Mouse (Mus musculus) heart, embryonic 13.5 days (tissue): Measurements from ENCODE around the gene Il12rb1. TPM values are rescaled to one million over a fixed set of nuclear protein-coding genes. Genes with fewer than 3 reads are reported as not detected.
A peak's percentile ranks its signal among the peaks of the same experiment; 100 is the strongest.

Experiments
- ATAC-seq: fragments of 200-750 bp; cut with Nextera tagmentation; 2 replicates; pipeline ENCODE4 v1.8.0; 2017; ENCODE audit warnings: moderate TSS enrichment; ENCODE audit not compliant: insufficient number of reproducible peaks, low FRiP score, low TSS enrichment; ENCODE audit errors: extremely low read depth
- H3K27ac ChIP-seq: fragments of 300-500 bp; sonication (generic); replicated peaks from 2 replicates; pipeline ENCODE4 v1.5.1; 2015; ENCODE audit warnings: moderate library complexity, mild to moderate bottlenecking, inconsistent platforms
- H3K27me3 ChIP-seq: fragments of 300-500 bp; sonication (generic); replicated peaks from 2 replicates; pipeline ENCODE4 v1.6.1; 2015; ENCODE audit warnings: mild to moderate bottlenecking, inconsistent platforms
- H3K36me3 ChIP-seq: fragments of 300-500 bp; sonication (generic); 2 replicates; pipeline ENCODE4 v1.6.1; 2015; ENCODE audit warnings: mild to moderate bottlenecking, inconsistent platforms
- H3K4me1 ChIP-seq: fragments of 300-500 bp; sonication (generic); 2 replicates; pipeline ENCODE4 v1.6.1; 2015; ENCODE audit warnings: inconsistent platforms
- H3K4me2 ChIP-seq: fragments of 300-500 bp; sonication (generic); 2 replicates; pipeline ENCODE4 v1.6.1; 2015; ENCODE audit warnings: inconsistent platforms, mild to moderate bottlenecking, moderate library complexity
- H3K4me3 ChIP-seq: fragments of 300-500 bp; sonication (generic); 2 replicates; pipeline ENCODE4 v1.5.1; 2015; ENCODE audit warnings: moderate library complexity, mild to moderate bottlenecking, inconsistent platforms
- H3K9ac ChIP-seq: fragments of 300-500 bp; sonication (generic); 2 replicates; pipeline ENCODE4 v1.6.1; 2015; ENCODE audit warnings: inconsistent platforms, mild to moderate bottlenecking, moderate library complexity
- H3K9me3 ChIP-seq: fragments of 300-500 bp; sonication (generic); 2 replicates; pipeline ENCODE4 v1.6.1; 2016; ENCODE audit warnings: inconsistent platforms
- WGBS: fragments of 180-500 bp; shearing (Covaris S2); methylation state at CpG from one replicate; pipeline ENCODE4 v1.1.7; 2015; ENCODE audit warnings: mixed read lengths; 5-methylcytosine and 5-hydroxymethylcytosine counted together
- polyA plus RNA-seq: library from polyadenylated mRNA; unstranded; fragments of >200 nt; fragmentation: Nextera tagmentation; extraction: Ambion mirVana; gene quantifications from 2 replicates; pipeline ENCODE4 v1.2.1, GENCODE M21; 2015

The Il12rb1 gene
- polyA plus RNA-seq, 1 experiment from 2014 or later: not detected

DNA sequence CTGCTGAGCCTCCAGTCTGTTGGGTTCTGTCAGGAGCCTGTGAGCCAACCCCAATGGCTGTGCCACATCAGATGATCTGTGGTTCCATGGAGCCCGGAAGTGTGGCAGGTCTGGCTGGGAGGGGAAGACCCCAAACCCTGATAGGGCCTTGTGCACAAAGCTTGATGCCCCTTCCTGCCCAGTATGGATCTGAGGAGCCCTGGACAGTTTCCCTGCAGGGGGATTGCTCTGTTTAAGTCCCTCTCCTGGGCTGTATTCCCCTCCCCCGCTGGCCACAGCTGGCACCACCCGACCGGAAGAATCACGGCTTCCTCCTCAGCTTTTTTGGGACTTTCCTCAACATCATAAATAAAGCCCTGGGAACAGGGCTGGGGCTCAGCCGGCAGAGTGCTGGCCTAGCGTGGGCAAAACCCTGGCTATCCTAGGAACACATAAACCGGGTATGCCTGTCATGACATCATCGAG lies 24.8 kb downstream of the Il12rb1 start:
- Histone ChIP-seq H3K4me1 (peaks cover 9% of the 10 kb centered on the region), H3K9ac (0 out of 2 replicates have a peak overlapping the region, but pooled peaks have one; percentile 1), H3K4me2 (no peak overlapping the region), H3K36me3 (peaks cover 18% of the 10 kb centered on the region; the same call in 1 of the 2 replicates), H3K27ac (no peak overlapping the region), H3K9me3 (no peaks in the 10 kb centered on the region), H3K27me3 (no peaks in the 10 kb centered on the region), H3K4me3 (no peak overlapping the region)
- 46% methylated on average over 9 of the region's 9 CpGs for WGBS
- ATAC-seq: no peak

DNA sequence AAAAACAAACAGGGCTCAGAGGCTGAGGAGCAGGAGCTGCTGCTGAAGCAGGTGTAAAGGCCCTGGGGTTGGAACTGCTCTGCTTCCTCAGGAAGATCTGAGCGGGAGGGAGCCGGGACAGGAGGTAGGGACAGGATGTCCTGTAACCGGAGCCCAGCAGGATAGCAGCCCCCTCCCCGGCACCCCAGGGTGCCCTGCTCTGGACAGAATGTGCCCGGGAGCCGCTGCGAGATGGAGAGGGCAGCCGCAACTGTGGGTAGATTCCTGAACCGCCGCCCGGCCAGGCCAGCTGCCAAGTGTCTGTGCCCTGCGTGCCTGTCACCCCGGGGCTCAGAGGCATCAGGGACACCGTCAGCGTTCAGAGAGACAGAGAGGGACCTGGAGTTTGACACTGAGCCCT lies 25.3 kb downstream of the Il12rb1 start:
- Histone ChIP-seq H3K36me3 (peaks cover 18% of the 10 kb centered on the region; the same call in 1 of the 2 replicates), H3K4me3 (no peak overlapping the region), H3K9ac (0 out of 2 replicates have a peak overlapping the region, but pooled peaks have one; percentile 1), H3K4me2 (no peak overlapping the region), H3K27me3 (no peaks in the 10 kb centered on the region), H3K9me3 (no peaks in the 10 kb centered on the region), H3K4me1 (peaks cover 11% of the 10 kb centered on the region), H3K27ac (no peak overlapping the region)
- WGBS: 29% methylated on average over 15 of the region's 15 CpGs
- ATAC-seq: no peak

DNA sequence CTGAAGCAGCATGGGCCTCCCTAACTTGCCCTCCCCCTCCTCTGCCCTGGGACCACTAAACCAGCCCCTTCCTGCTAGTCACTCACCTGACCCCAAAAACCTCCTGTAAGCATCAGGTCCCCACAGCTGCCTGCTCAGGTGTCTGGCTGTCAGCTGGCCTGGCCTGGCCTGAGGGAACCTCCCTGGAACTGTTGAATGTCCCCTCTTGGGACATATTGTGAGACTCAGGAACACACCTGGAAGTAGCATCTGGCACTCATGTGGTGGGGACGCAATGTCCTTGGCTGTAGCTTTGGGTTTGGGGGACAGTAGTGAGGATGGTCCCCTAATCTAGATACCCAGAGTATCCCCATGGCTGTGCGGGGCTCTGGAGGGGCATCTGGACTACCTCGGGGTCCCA lies 25.8 kb downstream of the Il12rb1 start:
- no peak overlapping the region for H3K27ac ChIP-seq
- ATAC-seq: no peak
- H3K4me1 ChIP-seq: peaks cover 14% of the 10 kb centered on the region
- H3K4me2 ChIP-seq: no peak overlapping the region
- H3K36me3 ChIP-seq: peaks cover 18% of the 10 kb centered on the region; the same call in 1 of the 2 replicates
- H3K27me3 ChIP-seq: no peaks in the 10 kb centered on the region
- peak overlapping the region; percentile 5; the same call in 1 of the 2 replicates for H3K9ac ChIP-seq
- no peaks in the 10 kb centered on the region for H3K9me3 ChIP-seq
- H3K4me3 ChIP-seq: no peak overlapping the region
- 91% methylated on average over 3 of the region's 3 CpGs for WGBS

DNA sequence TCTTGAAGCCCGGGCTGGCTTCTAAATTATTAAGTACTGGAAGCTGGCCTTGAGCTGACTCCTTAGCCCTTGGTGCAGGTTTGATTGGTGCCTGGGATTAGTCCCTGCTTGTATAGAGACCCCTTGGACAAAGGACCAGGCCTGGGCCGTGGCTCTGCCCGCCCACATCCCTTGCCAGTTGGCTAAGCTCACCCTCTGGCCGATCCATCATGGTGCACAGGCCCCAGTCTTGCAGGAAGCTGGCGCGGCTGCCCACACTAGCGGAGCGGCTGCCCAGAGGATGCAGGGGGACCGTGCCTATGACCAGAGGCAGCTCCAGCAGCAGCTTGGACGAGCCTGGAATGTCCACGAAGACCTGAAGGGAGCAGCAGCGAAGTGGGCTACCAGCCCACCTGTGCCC lies 28.4 kb downstream of the Il12rb1 start:
- Histone ChIP-seq H3K9me3 (no peaks in the 10 kb centered on the region), H3K4me3 (no peak overlapping the region), H3K4me2 (no peak overlapping the region), H3K4me1 (peaks cover 28% of the 10 kb centered on the region), H3K9ac (no peak overlapping the region), H3K27ac (no peak overlapping the region), H3K27me3 (peaks cover 2% of the 10 kb centered on the region; the same call in 1 of the 2 replicates), H3K36me3 (peaks cover 18% of the 10 kb centered on the region; the same call in 1 of the 2 replicates)
- 87% methylated on average over 12 of the region's 12 CpGs for WGBS
- ATAC-seq: no peak

DNA sequence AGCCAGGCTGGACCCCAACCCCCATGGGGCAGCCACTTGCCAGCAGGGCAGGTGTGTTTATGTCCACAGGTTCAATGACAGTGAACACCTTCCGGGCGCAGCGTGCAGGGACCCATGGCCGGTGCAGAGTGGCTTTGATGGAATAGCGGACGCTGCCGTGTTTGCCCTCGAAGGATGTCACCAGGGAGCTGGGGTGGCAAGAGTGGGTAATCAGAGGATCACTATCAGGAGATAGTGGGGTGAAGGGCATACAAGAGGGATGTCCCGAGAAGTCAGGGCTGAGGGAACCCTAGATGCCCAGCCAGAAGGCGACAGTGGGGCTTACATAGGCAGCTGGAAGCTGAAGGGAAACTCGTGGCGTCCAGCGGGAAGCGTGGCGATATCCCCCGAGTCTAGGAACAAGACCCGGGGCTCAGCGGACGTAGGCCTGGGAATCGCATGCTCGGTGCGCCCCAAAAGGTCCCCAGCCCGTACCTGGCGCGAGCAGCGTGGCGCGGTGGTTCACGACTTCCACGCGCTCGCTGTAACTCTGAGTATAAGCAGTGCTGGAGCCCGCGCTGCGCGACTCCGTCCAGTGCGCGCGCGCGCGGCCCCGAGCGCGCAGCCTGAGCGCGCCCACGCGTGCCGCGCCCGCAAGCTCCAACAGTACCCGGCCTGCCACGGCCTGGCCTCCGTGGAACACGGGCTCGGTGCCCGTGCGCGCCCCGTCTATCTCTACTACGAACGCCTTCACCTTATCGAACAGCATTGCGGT lies 30.6 kb downstream of the Il12rb1 start:
- 2% methylated on average over 66 of the region's 66 CpGs for WGBS
- peaks cover 18% of the 10 kb centered on the region; the same call in 1 of the 2 replicates for H3K36me3 ChIP-seq
- peak overlapping the region; percentile 84 for H3K27ac ChIP-seq
- peak overlapping the region; percentile 82 for H3K4me3 ChIP-seq
- peak overlapping the region; percentile 94 for H3K4me2 ChIP-seq
- peaks cover 22% of the 10 kb centered on the region for H3K4me1 ChIP-seq
- H3K9me3 ChIP-seq: no peaks in the 10 kb centered on the region
- H3K27me3 ChIP-seq: peaks cover 24% of the 10 kb centered on the region
- no peak for ATAC-seq
- peak overlapping the region; percentile 89 for H3K9ac ChIP-seq

DNA sequence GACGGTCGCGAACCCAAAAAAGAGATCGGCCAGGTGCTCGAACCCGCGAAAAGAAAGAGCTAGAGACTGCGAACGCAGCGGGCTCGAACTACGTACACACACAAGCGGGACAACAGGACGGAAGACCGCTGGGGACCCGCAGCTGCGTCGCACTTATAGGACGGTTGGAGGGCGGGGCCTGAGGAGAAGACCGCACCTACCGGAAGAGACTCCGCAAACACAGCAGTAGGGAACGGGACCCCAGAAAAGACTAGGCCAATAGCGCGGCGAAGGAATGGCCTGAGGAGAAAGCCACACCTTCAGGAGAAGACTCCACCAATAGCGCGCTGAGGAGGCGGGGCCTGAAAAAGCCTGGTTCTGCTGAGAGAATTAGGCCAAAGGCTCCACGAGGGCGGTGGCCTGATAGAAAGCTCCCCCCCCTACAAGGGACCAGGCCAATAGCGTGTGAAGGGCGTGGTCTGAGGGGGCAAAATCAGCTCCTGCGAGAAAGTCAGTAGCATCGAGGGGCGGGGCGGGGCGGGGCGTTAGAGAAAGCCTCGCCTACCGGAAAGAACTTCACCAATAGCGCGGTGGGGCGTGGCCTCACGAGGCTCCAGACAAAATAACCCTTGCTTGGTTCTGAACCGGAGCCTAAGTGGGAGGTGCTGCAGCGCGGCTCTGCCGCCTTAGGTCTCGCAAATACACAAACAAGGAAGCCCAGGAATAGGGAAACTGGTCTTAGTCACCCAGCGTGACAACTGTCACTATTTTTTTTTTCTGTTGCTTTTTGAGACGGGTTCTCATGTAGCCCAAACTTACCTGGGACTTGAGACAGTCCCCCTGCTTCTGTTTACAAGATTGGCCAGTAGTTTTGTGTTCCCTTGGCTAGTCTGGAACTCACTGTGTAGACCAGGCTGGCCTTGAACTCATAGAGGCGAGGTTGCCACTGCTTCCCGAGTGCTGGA lies 31.4 kb downstream of the Il12rb1 start, which contains the start of gene Arrdc2:
Gene Arrdc2, minus strand, starts transcription at position 313 of the 944 bp plus-strand sequence.
- peaks cover 15% of the 10 kb centered on the region; the same call in 1 of the 2 replicates for H3K36me3 ChIP-seq
- peak within 1 kb of the TSS; percentile 89 for H3K9ac ChIP-seq
- H3K4me3 ChIP-seq: peak within 1 kb of the TSS; percentile 82
- peak within 1 kb of the TSS; percentile 94 for H3K4me2 ChIP-seq
- peak; percentile 94 for ATAC-seq
- peak within 1 kb of the TSS; percentile 84 for H3K27ac ChIP-seq
- WGBS: 2% methylated on average over 55 of the region's 55 CpGs
- H3K27me3 ChIP-seq: peaks cover 27% of the 10 kb centered on the region
- peaks cover 20% of the 10 kb centered on the region for H3K4me1 ChIP-seq
- H3K9me3 ChIP-seq: no peaks in the 10 kb centered on the region

DNA sequence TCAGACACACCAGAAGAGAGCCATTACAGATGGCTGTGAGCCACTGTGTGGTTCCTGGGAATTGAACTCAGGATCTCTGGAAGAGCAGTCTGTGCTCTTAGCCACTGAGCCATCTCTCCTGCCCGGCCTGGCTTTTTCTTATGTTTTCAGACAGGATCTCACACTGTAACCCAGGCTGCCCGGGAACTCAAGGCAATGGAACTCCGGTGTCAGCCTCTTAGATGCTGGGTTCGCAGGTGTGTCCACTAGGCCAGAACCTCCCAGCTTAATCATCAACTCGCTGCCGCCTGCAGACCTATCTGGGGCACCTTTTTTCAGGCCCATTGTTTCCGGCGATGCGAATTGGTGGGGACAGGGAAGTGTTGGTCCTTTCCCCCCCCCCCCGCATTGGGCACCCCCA lies 32.3 kb downstream of the Il12rb1 start:
- no peak for ATAC-seq
- Histone ChIP-seq H3K4me3 (no peak overlapping the region), H3K9ac (no peak overlapping the region), H3K4me2 (peak overlapping the region; percentile 94), H3K9me3 (no peaks in the 10 kb centered on the region), H3K27me3 (peaks cover 27% of the 10 kb centered on the region), H3K27ac (peak overlapping the region; percentile 60), H3K36me3 (peaks cover 5% of the 10 kb centered on the region; the same call in 1 of the 2 replicates), H3K4me1 (peaks cover 20% of the 10 kb centered on the region)
- WGBS: 49% methylated on average over 10 of the region's 10 CpGs

DNA sequence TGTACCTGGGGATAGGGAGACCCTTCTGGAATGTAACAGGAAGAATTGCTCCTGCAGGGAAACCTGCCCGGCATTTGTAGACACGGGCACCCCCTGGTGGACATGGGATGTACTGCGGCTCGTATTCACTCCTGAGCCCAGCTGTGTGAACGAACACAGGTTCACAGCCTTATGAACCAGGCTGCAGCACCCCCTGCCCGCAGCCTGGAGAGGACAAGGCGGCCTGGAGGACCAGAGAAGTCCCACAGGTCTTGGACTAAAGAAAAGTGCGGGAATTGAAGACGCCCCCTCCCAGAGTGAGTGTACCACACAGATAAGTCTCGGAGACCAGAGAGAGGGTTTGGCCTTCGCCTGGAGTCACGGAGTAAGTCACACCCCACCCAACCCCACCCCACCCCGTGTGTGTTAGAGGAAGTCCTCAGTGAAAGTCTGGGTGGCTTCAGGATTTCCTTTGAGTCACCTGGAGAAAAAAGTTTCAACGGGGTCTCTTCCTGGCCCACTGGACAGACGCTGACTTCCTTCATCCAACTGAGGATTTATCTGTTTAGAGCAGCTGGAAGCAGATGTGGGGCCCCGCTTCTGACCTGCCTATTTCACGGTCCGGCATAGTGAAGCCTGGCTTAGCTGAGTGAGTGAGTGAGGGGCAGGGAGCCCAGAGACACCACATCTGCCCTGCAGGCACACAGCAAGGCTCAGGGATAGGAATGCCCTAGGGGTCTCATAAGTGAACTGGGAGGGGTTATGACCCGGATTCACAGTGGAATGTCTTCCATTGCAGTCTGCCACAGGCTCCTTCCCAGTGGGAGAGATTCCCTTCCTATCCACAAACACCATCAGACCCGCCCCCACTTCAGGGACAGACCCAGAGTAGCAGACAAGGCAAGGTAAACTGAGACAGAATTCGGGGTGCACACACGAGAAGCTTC lies 33.2 kb downstream of the Il12rb1 start:
- Histone ChIP-seq H3K4me1 (peaks cover 20% of the 10 kb centered on the region), H3K9ac (peak overlapping the region; percentile 48; the same call in 1 of the 2 replicates), H3K27me3 (peaks cover 33% of the 10 kb centered on the region), H3K4me2 (peak overlapping the region; percentile 94), H3K27ac (no peak overlapping the region), H3K36me3 (no peaks in the 10 kb centered on the region), H3K9me3 (no peaks in the 10 kb centered on the region), H3K4me3 (peak overlapping the region; percentile 13; the same call in 1 of the 2 replicates)
- WGBS: 24% methylated on average over 22 of the region's 22 CpGs
- no peak for ATAC-seq

DNA sequence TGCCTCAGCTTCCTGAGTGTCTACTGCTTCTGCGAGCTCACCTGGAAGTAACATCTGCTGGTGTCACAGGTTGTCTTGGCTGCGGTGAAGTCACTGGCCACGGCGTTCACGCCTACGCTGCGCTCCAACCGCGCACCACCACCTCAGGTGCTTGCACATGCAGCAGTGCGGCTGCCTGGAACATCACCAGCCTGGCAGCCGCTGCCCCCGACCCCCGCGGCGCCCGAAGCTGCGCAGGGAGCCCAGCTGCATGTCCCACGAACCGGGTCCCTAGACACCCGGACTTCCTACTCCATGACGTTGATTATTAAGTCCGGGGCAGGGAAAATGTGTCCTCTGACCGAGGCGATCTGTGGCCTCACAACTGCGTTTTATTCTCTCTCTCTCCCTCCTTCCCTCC lies 34.2 kb downstream of the Il12rb1 start:
- peak overlapping the region; percentile 94; the same call in 1 of the 2 replicates for H3K4me2 ChIP-seq
- 65% methylated on average over 25 of the region's 25 CpGs for WGBS
- no peak overlapping the region for H3K27ac ChIP-seq
- H3K27me3 ChIP-seq: peaks cover 40% of the 10 kb centered on the region
- no peaks in the 10 kb centered on the region for H3K9me3 ChIP-seq
- H3K4me3 ChIP-seq: no peak overlapping the region
- peaks cover 20% of the 10 kb centered on the region for H3K4me1 ChIP-seq
- no peak for ATAC-seq
- no peak overlapping the region for H3K9ac ChIP-seq
- no peaks in the 10 kb centered on the region for H3K36me3 ChIP-seq

DNA sequence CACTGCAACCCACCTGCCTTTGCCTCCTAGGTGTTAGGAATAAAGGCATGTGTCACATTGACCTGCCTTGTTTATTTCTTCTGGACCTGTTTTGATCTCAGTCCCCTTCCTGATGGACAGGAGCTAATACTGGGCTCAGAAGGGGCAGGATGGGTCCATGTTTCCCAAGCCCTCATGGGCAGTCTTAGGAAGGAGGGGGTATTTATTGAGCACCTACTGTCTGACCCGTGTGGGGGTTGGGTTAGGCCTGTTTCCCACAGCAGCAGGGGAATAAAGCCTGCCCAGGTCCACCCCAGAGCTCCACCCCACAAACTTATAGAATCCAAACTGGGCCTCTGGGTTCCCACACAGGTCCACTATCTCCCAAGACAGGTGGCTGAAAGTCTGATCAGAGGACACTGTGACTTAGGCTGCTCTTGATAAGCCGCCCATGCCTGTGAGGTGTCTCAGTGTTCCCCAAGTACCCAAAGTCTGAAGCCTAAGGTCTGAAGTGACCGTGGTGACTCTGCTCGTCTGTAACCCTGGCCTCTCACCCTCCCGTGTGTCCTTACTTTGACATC lies 35.0 kb downstream of the Il12rb1 start:
- Histone ChIP-seq H3K9me3 (no peaks in the 10 kb centered on the region), H3K4me3 (no peak overlapping the region), H3K4me1 (peaks cover 20% of the 10 kb centered on the region), H3K27ac (peak overlapping the region; percentile 50; the same call in 1 of the 2 replicates), H3K4me2 (no peak overlapping the region), H3K27me3 (peaks cover 48% of the 10 kb centered on the region), H3K36me3 (no peaks in the 10 kb centered on the region), H3K9ac (no peak overlapping the region)
- 66% methylated on average over 5 of the region's 5 CpGs for WGBS
- ATAC-seq: no peak
